Mouse (Mus musculus): ENCODE data around the gene Hist1h2bn.
A peak's percentile ranks its signal among the peaks of the same experiment; 100 is the strongest.
"Not testable (repeated sequence)": the region's sequence is repeated elsewhere in the genome, so short reads cannot be mapped to it uniquely, and the experiment has no call there.

Gene Hist1h2bn

GRCm38 (mm10) chr13:21781639-21782038, 27.7 kb downstream of the Hist1h2bn start:
- no peak for DNase-seq (ENCODE audit: low read depth)

- not testable (repeated sequence) for DNase-seq (ENCODE audit: low read depth)
Measured at GRCm38 (mm10) chr13:21782361-21783254, 28.7 kb downstream of the Hist1h2bn start.

GRCm38 (mm10) chr13:21783255-21783617, 29.3 kb downstream of the Hist1h2bn start, which contains the start of gene Hist1h3i:
Gene Hist1h3i, minus strand, starts transcription at chr13:21783370.
- peak; percentile 83 for DNase-seq (ENCODE audit: low read depth)

GRCm38 (mm10) chr13:21783734-21784161, 29.8 kb downstream of the Hist1h2bn start:
- no peak for DNase-seq (ENCODE audit: low read depth)

GRCm38 (mm10) chr13:21784311-21784710, 30.4 kb downstream of the Hist1h2bn start:
- DNase-seq (ENCODE audit: low read depth): no peak

GRCm38 (mm10) chr13:21786189-21786898, 32.4 kb downstream of the Hist1h2bn start:
- DNase-seq (ENCODE audit: low read depth): no peak

GRCm38 (mm10) chr13:21786899-21787629, 33.1 kb downstream of the Hist1h2bn start, which contains the start of the genes Hist1h2an and Hist1h2bp:
Gene Hist1h2an, minus strand, starts transcription at chr13:21787218.
Gene Hist1h2bp, plus strand, starts transcription at chr13:21787461.
- DNase-seq (ENCODE audit: low read depth): peak; percentile 93

- no peak for DNase-seq (ENCODE audit: low read depth)
Measured at GRCm38 (mm10) chr13:21787760-21788593, 34.1 kb downstream of the Hist1h2bn start.

- no peak for DNase-seq (ENCODE audit: low read depth)
Measured at GRCm38 (mm10) chr13:21789925-21790324, 36.0 kb downstream of the Hist1h2bn start.

GRCm38 (mm10) chr13:21790601-21791283, 36.8 kb downstream of the Hist1h2bn start:
- no peak for DNase-seq (ENCODE audit: low read depth)

GRCm38 (mm10) chr13:21795584-21795983, 41.7 kb downstream of the Hist1h2bn start:
- no peak for DNase-seq (ENCODE audit: low read depth)

- not testable (repeated sequence) for DNase-seq (ENCODE audit: low read depth)
Measured at GRCm38 (mm10) chr13:21797163-21797562, 43.2 kb downstream of the Hist1h2bn start.

GRCm38 (mm10) chr13:21803058-21803457, 49.1 kb downstream of the Hist1h2bn start:
- not testable (repeated sequence) for DNase-seq (ENCODE audit: low read depth)
